Mouse (Mus musculus) liver, embryonic 16.5 days (tissue): ENCODE results near the gene Hist2h4. TPM values are rescaled to one million over a fixed set of nuclear protein-coding genes. Genes with fewer than 3 reads are reported as not detected.
A peak's percentile ranks its signal among the peaks of the same experiment; 100 is the strongest.

ENCODE experiments used
- ATAC-seq: fragments of 200-750 bp; cut with Nextera tagmentation; 2 replicates; pipeline ENCODE4 v1.8.0; 2017; ENCODE audit warnings: low read depth, mild to moderate bottlenecking, moderate number of reproducible peaks, moderate library complexity
- H3K27ac ChIP-seq: fragments of 300-500 bp; sonication (generic); 2 replicates; pipeline ENCODE4 v1.5.1; 2014; ENCODE audit warnings: mild to moderate bottlenecking, low read length
- H3K27me3 ChIP-seq: fragments of 300-500 bp; sonication (generic); 2 replicates; pipeline ENCODE4 v1.6.1; 2014; ENCODE audit warnings: low read depth, low read length, mixed read lengths; ENCODE audit not compliant: control insufficient read depth, insufficient read depth
- H3K36me3 ChIP-seq: fragments of 300-500 bp; sonication (generic); 2 replicates; pipeline ENCODE4 v1.6.1; 2014; ENCODE audit warnings: mild to moderate bottlenecking; ENCODE audit not compliant: control insufficient read depth, insufficient read depth
- H3K4me1 ChIP-seq: fragments of 300-500 bp; sonication (generic); 2 replicates; pipeline ENCODE4 v1.6.1; 2014; ENCODE audit warnings: low read depth, low read length, mixed read lengths; ENCODE audit not compliant: control insufficient read depth
- H3K4me2 ChIP-seq: fragments of 300-500 bp; sonication (generic); 2 replicates; pipeline ENCODE4 v1.6.1; 2014; ENCODE audit warnings: low read depth, low read length, mixed read lengths
- H3K4me3 ChIP-seq: fragments of 300-500 bp; sonication (generic); 2 replicates; pipeline ENCODE4 v1.5.1; 2014; ENCODE audit warnings: low read depth, mild to moderate bottlenecking, low read length
- H3K9ac ChIP-seq: fragments of 300-500 bp; sonication (generic); 2 replicates; pipeline ENCODE4 v1.6.1; 2014; ENCODE audit warnings: low read depth, low read length
- H3K9me3 ChIP-seq: fragments of 300-500 bp; sonication (generic); replicated peaks from 2 replicates; pipeline ENCODE4 v1.6.1; 2016; ENCODE audit warnings: low read length; ENCODE audit not compliant: control insufficient read depth
- WGBS: fragments of 180-500 bp; shearing (Covaris S2); extraction: QIAGEN DNeasy Blood & Tissue Kit; methylation state at CpG from one replicate; pipeline ENCODE4 v1.1.7; 2014; ENCODE audit not compliant: insufficient replicate concordance; 5-methylcytosine and 5-hydroxymethylcytosine counted together
- polyA plus RNA-seq: library from polyadenylated mRNA; unstranded; fragments of >200 nt; fragmentation: Nextera tagmentation; extraction: Ambion mirVana; gene quantifications from 2 replicates; pipeline ENCODE4 v1.2.1, GENCODE M21; 2015

Hist2h4 gene
- polyA plus RNA-seq = 26.6 and 34.9 TPM in 2 replicates

GRCm38 (mm10) chr3:96262979-96263550, at the start of gene Hist2h4:
TSS of gene Hist2h4 (minus strand) at chr3:96263311.
- peak; percentile 87 for ATAC-seq
- Histone ChIP-seq H3K36me3 (no peaks in the 10 kb centered on the region), H3K27ac (peak within 1 kb of the TSS; percentile 99), H3K4me1 (peaks cover 44% of the 10 kb centered on the region), H3K27me3 (no peaks in the 10 kb centered on the region), H3K9ac (peak within 1 kb of the TSS; percentile 84), H3K9me3 (no peaks in the 10 kb centered on the region), H3K4me3 (peak within 1 kb of the TSS; percentile 68), H3K4me2 (peak within 1 kb of the TSS; percentile 70)
- under 1% methylated on average over 40 of the region's 40 CpGs for WGBS

- Histone ChIP-seq H3K4me3 (no peak overlapping the region), H3K4me1 (no peaks in the 10 kb centered on the region), H3K4me2 (no peak overlapping the region), H3K9ac (no peak overlapping the region), H3K27me3 (no peaks in the 10 kb centered on the region), H3K27ac (no peak overlapping the region), H3K9me3 (no peaks in the 10 kb centered on the region), H3K36me3 (no peaks in the 10 kb centered on the region)
- WGBS = 53% methylated on average over 8 of the region's 8 CpGs
- ATAC-seq = no peak
These were observed 49.4 kb upstream of the Hist2h4 start for GRCm38 (mm10) chr3:96312341-96313098.

- H3K4me3 ChIP-seq = no peak overlapping the region
- no peaks in the 10 kb centered on the region for H3K4me1 ChIP-seq
- no peak overlapping the region for H3K27ac ChIP-seq
- no peaks in the 10 kb centered on the region for H3K9me3 ChIP-seq
- H3K27me3 ChIP-seq = no peaks in the 10 kb centered on the region
- H3K9ac ChIP-seq = no peak overlapping the region
- ATAC-seq = no peak
- no peaks in the 10 kb centered on the region for H3K36me3 ChIP-seq
- H3K4me2 ChIP-seq = no peak overlapping the region
- WGBS = 47% methylated on average over 3 of the region's 3 CpGs
These were observed 46.3 kb upstream of the Hist2h4 start for GRCm38 (mm10) chr3:96309441-96309840.

- ATAC-seq = no peak
- H3K4me2 ChIP-seq = no peak overlapping the region
- 52% methylated on average over 9 of the region's 9 CpGs for WGBS
These were observed 43.4 kb upstream of the Hist2h4 start for GRCm38 (mm10) chr3:96306506-96306905.

GRCm38 (mm10) chr3:96302076-96302475, 39.0 kb upstream of the Hist2h4 start:
- Histone ChIP-seq H3K4me1 (no peaks in the 10 kb centered on the region; the same call in 1 of the 2 replicates), H3K27me3 (no peaks in the 10 kb centered on the region), H3K4me2 (no peak overlapping the region), H3K36me3 (no peaks in the 10 kb centered on the region), H3K4me3 (no peak overlapping the region), H3K9ac (no peak overlapping the region), H3K9me3 (no peaks in the 10 kb centered on the region), H3K27ac (no peak overlapping the region)
- ATAC-seq = no peak
- 69% methylated on average over 5 of the region's 5 CpGs for WGBS

More at GRCm38 (mm10) chr3:96306506-96306905, 43.4 kb upstream of the Hist2h4 start:
- Histone ChIP-seq H3K9ac (no peak overlapping the region), H3K4me3 (no peak overlapping the region), H3K9me3 (no peaks in the 10 kb centered on the region), H3K27ac (no peak overlapping the region), H3K4me1 (no peaks in the 10 kb centered on the region; the same call in 1 of the 2 replicates), H3K27me3 (no peaks in the 10 kb centered on the region), H3K36me3 (no peaks in the 10 kb centered on the region)

GRCm38 (mm10) chr3:96300706-96301529, 37.8 kb upstream of the Hist2h4 start:
- H3K9me3 ChIP-seq = no peaks in the 10 kb centered on the region
- no peaks in the 10 kb centered on the region for H3K27me3 ChIP-seq
- H3K4me3 ChIP-seq = peak overlapping the region; percentile 28
- peak; percentile 32; the same call in 1 of the 2 replicates for ATAC-seq
- WGBS = 48% methylated on average over 26 of the region's 26 CpGs
- H3K9ac ChIP-seq = no peak overlapping the region
- H3K4me2 ChIP-seq = peak overlapping the region; percentile 36
- H3K27ac ChIP-seq = no peak overlapping the region
- H3K36me3 ChIP-seq = no peaks in the 10 kb centered on the region
- H3K4me1 ChIP-seq = no peaks in the 10 kb centered on the region; the same call in 1 of the 2 replicates

- no peak for ATAC-seq
- Histone ChIP-seq H3K9me3 (no peaks in the 10 kb centered on the region), H3K36me3 (no peaks in the 10 kb centered on the region), H3K27ac (no peak overlapping the region), H3K4me3 (no peak overlapping the region), H3K27me3 (no peaks in the 10 kb centered on the region), H3K4me2 (no peak overlapping the region), H3K9ac (no peak overlapping the region), H3K4me1 (no peaks in the 10 kb centered on the region; the same call in 1 of the 2 replicates)
- WGBS = 76% methylated on average over 2 of the region's 2 CpGs
These were observed 36.5 kb upstream of the Hist2h4 start for GRCm38 (mm10) chr3:96299562-96299961.

- Histone ChIP-seq H3K4me3 (no peak overlapping the region), H3K9me3 (no peaks in the 10 kb centered on the region), H3K27me3 (no peaks in the 10 kb centered on the region), H3K27ac (no peak overlapping the region), H3K36me3 (no peaks in the 10 kb centered on the region), H3K4me1 (no peaks in the 10 kb centered on the region), H3K4me2 (no peak overlapping the region), H3K9ac (no peak overlapping the region)
- no peak for ATAC-seq
- 64% methylated on average over 4 of the region's 4 CpGs for WGBS
These were observed 35.2 kb upstream of the Hist2h4 start for GRCm38 (mm10) chr3:96298360-96298759.
